Mouse (Mus musculus): ENCODE measurements at regions not wholly inside any gene's neighbourhood (a gene's known extent, or its start where the extent isn't known, plus 50 kb on each side); places are given as distances from the start of the nearest gene placed in this dataset.

GRCm38 (mm10) chr6:95939052-95939451, 173.9 kb upstream of the Fam19a1 start:
- Histone ChIP-seq H3K9me3 (no peaks in the 10 kb centered on the region), H3K4me1 (no peaks in the 10 kb centered on the region), H3K27ac (no peak overlapping the region), H3K27me3 (no peaks in the 10 kb centered on the region), H3K9ac (no peak overlapping the region), H3K36me3 (replicated peaks) (no peaks in the 10 kb centered on the region), H3K4me2 (no peak overlapping the region), H3K4me3 (replicated peaks) (no peak overlapping the region)
- ATAC-seq (ENCODE audit: low FRiP score) = no peak
- 91% methylated on average over 4 of the region's 4 CpGs for WGBS

GRCm38 (mm10) chr6:95960745-95961144, 152.2 kb upstream of the Fam19a1 start:
- Histone ChIP-seq H3K9ac (no peak overlapping the region), H3K27me3 (peaks cover 4% of the 10 kb centered on the region; the same call in 1 of the 2 replicates), H3K9me3 (no peaks in the 10 kb centered on the region), H3K4me2 (no peak overlapping the region), H3K4me1 (no peaks in the 10 kb centered on the region), H3K27ac (no peak overlapping the region), H3K4me3 (replicated peaks) (no peak overlapping the region), H3K36me3 (replicated peaks) (no peaks in the 10 kb centered on the region)
- 85% methylated on average over 1 of the region's 1 CpGs for WGBS
- peak; percentile 39; the same call in 1 of the 2 replicates for ATAC-seq (ENCODE audit: low FRiP score)

GRCm38 (mm10) chr6:95966231-95966630, 146.7 kb upstream of the Fam19a1 start:
- ATAC-seq (ENCODE audit: low FRiP score) = no peak
- no peak overlapping the region for H3K4me2 ChIP-seq
- no peaks in the 10 kb centered on the region for H3K4me1 ChIP-seq
- H3K36me3 ChIP-seq (replicated peaks) = no peaks in the 10 kb centered on the region
- H3K27ac ChIP-seq = no peak overlapping the region
- whole genome bisulfite sequencing = 90% methylated on average over 2 of the region's 2 CpGs
- H3K27me3 ChIP-seq = peaks cover 7% of the 10 kb centered on the region; the same call in 1 of the 2 replicates
- no peak overlapping the region for H3K9ac ChIP-seq
- no peaks in the 10 kb centered on the region for H3K9me3 ChIP-seq
- no peak overlapping the region for H3K4me3 ChIP-seq (replicated peaks)

- Histone ChIP-seq H3K4me1 (no peaks in the 10 kb centered on the region), H3K27me3 (no peaks in the 10 kb centered on the region), H3K27ac (no peak overlapping the region), H3K36me3 (replicated peaks) (no peaks in the 10 kb centered on the region), H3K4me3 (replicated peaks) (no peak overlapping the region), H3K9ac (no peak overlapping the region), H3K4me2 (no peak overlapping the region), H3K9me3 (no peaks in the 10 kb centered on the region)
- 92% methylated on average over 2 of the region's 2 CpGs for WGBS
- ATAC-seq (ENCODE audit: low FRiP score) = no peak
Observed at GRCm38 (mm10) chr6:95975994-95976393, 137.0 kb upstream of the Fam19a1 start.

GRCm38 (mm10) chr6:95997037-95997436, 115.9 kb upstream of the Fam19a1 start:
- no peaks in the 10 kb centered on the region for H3K27me3 ChIP-seq
- no peak overlapping the region for H3K9ac ChIP-seq
- no peaks in the 10 kb centered on the region for H3K4me1 ChIP-seq
- no peaks in the 10 kb centered on the region for H3K36me3 ChIP-seq (replicated peaks)
- H3K4me2 ChIP-seq = no peak overlapping the region
- 84% methylated on average over 2 of the region's 2 CpGs for WGBS
- no peak overlapping the region for H3K4me3 ChIP-seq (replicated peaks)
- no peaks in the 10 kb centered on the region for H3K9me3 ChIP-seq
- ATAC-seq (ENCODE audit: low FRiP score) = no peak
- no peak overlapping the region for H3K27ac ChIP-seq

- Histone ChIP-seq H3K9me3 (no peaks in the 10 kb centered on the region), H3K27ac (no peak overlapping the region), H3K36me3 (replicated peaks) (no peaks in the 10 kb centered on the region), H3K4me1 (no peaks in the 10 kb centered on the region), H3K4me2 (no peak overlapping the region), H3K4me3 (replicated peaks) (no peak overlapping the region), H3K9ac (no peak overlapping the region), H3K27me3 (no peaks in the 10 kb centered on the region)
- WGBS = 80% methylated on average over 3 of the region's 3 CpGs
- ATAC-seq (ENCODE audit: low FRiP score) = no peak
Observed at GRCm38 (mm10) chr6:95997741-95998140, 115.2 kb upstream of the Fam19a1 start.

- no peaks in the 10 kb centered on the region for H3K9me3 ChIP-seq
- H3K4me3 ChIP-seq (replicated peaks) = no peak overlapping the region
- H3K4me2 ChIP-seq = no peak overlapping the region
- no peak overlapping the region for H3K9ac ChIP-seq
- 87% methylated on average over 5 of the region's 5 CpGs for WGBS
- H3K27me3 ChIP-seq = no peaks in the 10 kb centered on the region
- H3K27ac ChIP-seq = no peak overlapping the region
- no peaks in the 10 kb centered on the region for H3K36me3 ChIP-seq (replicated peaks)
- ATAC-seq (ENCODE audit: low FRiP score) = no peak
- H3K4me1 ChIP-seq = no peaks in the 10 kb centered on the region
Observed at GRCm38 (mm10) chr6:95999441-95999840, 113.5 kb upstream of the Fam19a1 start.

- Histone ChIP-seq H3K4me1 (no peaks in the 10 kb centered on the region), H3K27me3 (no peaks in the 10 kb centered on the region), H3K4me3 (replicated peaks) (no peak overlapping the region), H3K4me2 (no peak overlapping the region), H3K27ac (no peak overlapping the region), H3K9me3 (no peaks in the 10 kb centered on the region), H3K36me3 (replicated peaks) (no peaks in the 10 kb centered on the region), H3K9ac (no peak overlapping the region)
- ATAC-seq (ENCODE audit: low FRiP score) = no peak
- WGBS = 80% methylated on average over 10 of the region's 10 CpGs
Observed at GRCm38 (mm10) chr6:96000011-96000476, 112.9 kb upstream of the Fam19a1 start.

- Histone ChIP-seq H3K4me1 (no peaks in the 10 kb centered on the region), H3K4me2 (no peak overlapping the region), H3K27ac (no peak overlapping the region), H3K36me3 (replicated peaks) (no peaks in the 10 kb centered on the region), H3K4me3 (replicated peaks) (no peak overlapping the region), H3K27me3 (no peaks in the 10 kb centered on the region), H3K9me3 (no peaks in the 10 kb centered on the region), H3K9ac (no peak overlapping the region)
- ATAC-seq (ENCODE audit: low FRiP score) = no peak
- 92% methylated on average over 5 of the region's 5 CpGs for WGBS
Observed at GRCm38 (mm10) chr6:96011299-96011698, 101.7 kb upstream of the Fam19a1 start.

- no peak for ATAC-seq (ENCODE audit: low FRiP score)
- no peak overlapping the region for H3K27ac ChIP-seq
- 88% methylated on average over 7 of the region's 7 CpGs for WGBS
- H3K4me1 ChIP-seq = no peaks in the 10 kb centered on the region
- no peak overlapping the region for H3K4me2 ChIP-seq
- no peaks in the 10 kb centered on the region for H3K27me3 ChIP-seq
- no peaks in the 10 kb centered on the region for H3K9me3 ChIP-seq
- no peak overlapping the region for H3K4me3 ChIP-seq (replicated peaks)
- no peaks in the 10 kb centered on the region for H3K36me3 ChIP-seq (replicated peaks)
- no peak overlapping the region for H3K9ac ChIP-seq
Observed at GRCm38 (mm10) chr6:96028022-96028704, 84.8 kb upstream of the Fam19a1 start.

- Histone ChIP-seq H3K4me3 (replicated peaks) (no peak overlapping the region), H3K27ac (no peak overlapping the region), H3K36me3 (replicated peaks) (no peaks in the 10 kb centered on the region), H3K4me2 (no peak overlapping the region), H3K9ac (no peak overlapping the region), H3K9me3 (no peaks in the 10 kb centered on the region), H3K27me3 (no peaks in the 10 kb centered on the region), H3K4me1 (no peaks in the 10 kb centered on the region)
- WGBS = 91% methylated on average over 4 of the region's 4 CpGs
- no peak for ATAC-seq (ENCODE audit: low FRiP score)
Observed at GRCm38 (mm10) chr6:96043711-96044110, 69.2 kb upstream of the Fam19a1 start.

- Histone ChIP-seq H3K4me2 (no peak overlapping the region), H3K9ac (no peak overlapping the region), H3K9me3 (no peaks in the 10 kb centered on the region), H3K36me3 (replicated peaks) (no peaks in the 10 kb centered on the region), H3K27me3 (no peaks in the 10 kb centered on the region), H3K27ac (no peak overlapping the region), H3K4me1 (no peaks in the 10 kb centered on the region), H3K4me3 (replicated peaks) (no peak overlapping the region)
- whole genome bisulfite sequencing = 89% methylated on average over 4 of the region's 4 CpGs
- no peak for ATAC-seq (ENCODE audit: low FRiP score)
Observed at GRCm38 (mm10) chr6:96053476-96053875, 59.5 kb upstream of the Fam19a1 start.

GRCm38 (mm10) chr6:96057011-96057410, 55.9 kb upstream of the Fam19a1 start:
- Histone ChIP-seq H3K36me3 (replicated peaks) (no peaks in the 10 kb centered on the region), H3K27ac (no peak overlapping the region), H3K9me3 (no peaks in the 10 kb centered on the region), H3K4me2 (no peak overlapping the region), H3K4me3 (replicated peaks) (no peak overlapping the region), H3K27me3 (no peaks in the 10 kb centered on the region), H3K9ac (no peak overlapping the region), H3K4me1 (no peaks in the 10 kb centered on the region)
- ATAC-seq (ENCODE audit: low FRiP score) = no peak
- 89% methylated on average over 2 of the region's 2 CpGs for WGBS

All from forebrain, embryonic 12.5 days (tissue).